ENCODE assay signal across 8 mouse cellular contexts in genomic region chr10:29532821-29533715, GRCm38 (mm10). TPM values are rescaled to one million over a fixed set of nuclear protein-coding genes. Genes with fewer than 3 reads are reported as not detected.
A peak's percentile ranks its signal among the peaks of the same experiment; 100 is the strongest.
DNase-seq lines count a peak whose midpoint lies in the region; ATAC-seq and TF ChIP-seq lines count a peak whose summit lies in the region.

No protein-coding gene starts in this region.

- H3K27me3 ChIP-seq in embryonic facial prominence, embryonic 14.5 days (replicated peaks; ENCODE audit: control insufficient read depth, insufficient read depth, low read length), result peaks cover 17% of the 10 kb centered on the region; the same call in 1 of the 2 replicates
- H3K27me3 ChIP-seq in kidney, adult 2 months (replicated peaks; ENCODE audit: control insufficient read depth, insufficient read depth, low read length), result no peaks in the 10 kb centered on the region
- peaks cover 20% of the 10 kb centered on the region; the same call in 1 of the 2 replicates for H3K27me3 ChIP-seq in limb, embryonic 10.5 days (ENCODE audit: low read depth, poor library complexity, severe bottlenecking)
- peaks cover 39% of the 10 kb centered on the region for H3K27me3 ChIP-seq in midbrain, embryonic 12.5 days
- H3K27me3 ChIP-seq in small intestine, adult 2 months (ENCODE audit: control insufficient read depth, insufficient read depth, low read length), result peaks cover 31% of the 10 kb centered on the region

- H3K9ac ChIP-seq in embryonic facial prominence, embryonic 14.5 days (ENCODE audit: low read depth, low read length), result peak overlapping the region; percentile 75
- peak overlapping the region; percentile 48; the same call in 1 of the 2 replicates for H3K9ac ChIP-seq in midbrain, embryonic 12.5 days (replicated peaks)

- no peaks in the 10 kb centered on the region for H3K9me3 ChIP-seq in embryonic facial prominence, embryonic 14.5 days (ENCODE audit: control insufficient read depth, low read length)
- H3K9me3 ChIP-seq in limb, embryonic 10.5 days (replicated peaks), result no peaks in the 10 kb centered on the region
- H3K9me3 ChIP-seq in midbrain, embryonic 12.5 days, result no peaks in the 10 kb centered on the region

- TF ChIP-seq POLR2A in kidney, adult 2 months (IDR thresholded peaks at IDR 0.05; ENCODE audit: low read depth, low read length), result no peak
- no peak for TF ChIP-seq POLR2A in small intestine, adult 2 months (IDR thresholded peaks at IDR 0.05; ENCODE audit: low read depth, low read length)

- H3K27ac ChIP-seq in embryonic facial prominence, embryonic 14.5 days (replicated peaks; ENCODE audit: low read depth, low read length), result peak overlapping the region; percentile 65
- no peak overlapping the region for H3K27ac ChIP-seq in kidney, adult 2 months (ENCODE audit: insufficient read depth, low read depth, low read length)
- peak overlapping the region; percentile 85 for H3K27ac ChIP-seq in limb, embryonic 10.5 days
- H3K27ac ChIP-seq in midbrain, embryonic 12.5 days (replicated peaks), result no peak overlapping the region
- no peak overlapping the region for H3K27ac ChIP-seq in small intestine, adult 2 months (ENCODE audit: insufficient read depth, low read depth, low read length)

- no peaks in the 10 kb centered on the region for H3K36me3 ChIP-seq in embryonic facial prominence, embryonic 14.5 days (ENCODE audit: control insufficient read depth, insufficient read depth, low read length)
- H3K36me3 ChIP-seq in kidney, adult 2 months (ENCODE audit: control insufficient read depth, insufficient read depth, low read length), result no peaks in the 10 kb centered on the region
- no peaks in the 10 kb centered on the region for H3K36me3 ChIP-seq in limb, embryonic 10.5 days
- H3K36me3 ChIP-seq in midbrain, embryonic 12.5 days, result no peaks in the 10 kb centered on the region
- no peaks in the 10 kb centered on the region for H3K36me3 ChIP-seq in small intestine, adult 2 months (ENCODE audit: control insufficient read depth, insufficient read depth, low read length)

- peak overlapping the region; percentile 95 for H3K4me2 ChIP-seq in embryonic facial prominence, embryonic 14.5 days (ENCODE audit: low read depth, low read length)
- H3K4me2 ChIP-seq in midbrain, embryonic 12.5 days (replicated peaks), result peak overlapping the region; percentile 88

- H3K4me1 ChIP-seq in embryonic facial prominence, embryonic 14.5 days (ENCODE audit: control insufficient read depth, insufficient read depth, low read length), result peaks cover 6% of the 10 kb centered on the region; the same call in 1 of the 2 replicates
- H3K4me1 ChIP-seq in kidney, adult 2 months (ENCODE audit: control insufficient read depth, insufficient read depth, low read length), result no peaks in the 10 kb centered on the region
- H3K4me1 ChIP-seq in limb, embryonic 10.5 days, result peaks cover 36% of the 10 kb centered on the region
- H3K4me1 ChIP-seq in midbrain, embryonic 12.5 days, result peaks cover 20% of the 10 kb centered on the region
- H3K4me1 ChIP-seq in small intestine, adult 2 months (ENCODE audit: control insufficient read depth, insufficient read depth, insufficient read length, low read length), result no peaks in the 10 kb centered on the region

- no peak for ATAC-seq in CD4-positive, CD25-positive, alpha-beta regulatory T cell, adult 4 months
- ATAC-seq in embryonic facial prominence, embryonic 14.5 days (ENCODE audit: low read depth), result peak; percentile 74; the same call in 1 of the 2 replicates
- ATAC-seq in midbrain, embryonic 12.5 days (ENCODE audit: low FRiP score, low read depth), result peak; percentile 69

- WGBS in embryonic facial prominence, embryonic 14.5 days, result under 1% methylated on average over 30 of the region's 30 CpGs
- whole genome bisulfite sequencing in kidney, adult 2 months, result 1% methylated on average over 30 of the region's 30 CpGs
- 1% methylated on average over 30 of the region's 30 CpGs for WGBS in limb, embryonic 10.5 days
- WGBS in midbrain, embryonic 12.5 days, result 1% methylated on average over 30 of the region's 30 CpGs
- WGBS in small intestine, adult 2 months, result 4% methylated on average over 30 of the region's 30 CpGs

- H3K4me3 ChIP-seq in embryonic facial prominence, embryonic 14.5 days (ENCODE audit: low read depth, low read length), result peak overlapping the region; percentile 76
- 0 out of 2 replicates have a peak overlapping the region, but pooled peaks have one; percentile 12 for H3K4me3 ChIP-seq in kidney, adult 2 months (ENCODE audit: insufficient read depth, low read depth, low read length)
- H3K4me3 ChIP-seq in limb, embryonic 10.5 days, result peak overlapping the region; percentile 74
- peak overlapping the region; percentile 56 for H3K4me3 ChIP-seq in midbrain, embryonic 12.5 days
- H3K4me3 ChIP-seq in small intestine, adult 2 months (ENCODE audit: low read depth, low read length), result peak overlapping the region; percentile 58

- peak; percentile 61 for TF ChIP-seq CTCF in kidney, adult 2 months (conservative IDR thresholded peaks at IDR 0.05; ENCODE audit: insufficient read depth, insufficient read length, low read depth, low read length)
- TF ChIP-seq CTCF in small intestine, adult 2 months (IDR thresholded peaks at IDR 0.05; ENCODE audit: extremely low read depth, insufficient read length, insufficient replicate concordance, low read depth, low read length), result peak; percentile 29; the same call in 1 of the 2 replicates

- DNase-seq in CD4-positive, CD25-positive, alpha-beta regulatory T cell, adult 2 months (ENCODE audit: low read depth, low spot score), result peak; percentile 31
- peak; percentile 96 for DNase-seq in embryonic facial prominence, embryonic 14.5 days (ENCODE audit: low spot score)
- DNase-seq in heart, adult 9 months (ENCODE audit: low spot score in 2 of 2), result peak; percentile 15 to 45
- DNase-seq in kidney, adult 2 months, result peak; percentile 73
- DNase-seq in limb, embryonic 10.5 days (ENCODE audit: low spot score), result peak; percentile 88

RNA-seq across cellular contexts. Expression of gene Rspo3, which starts 2.6 kb away (rescaled TPM):
- polyA plus RNA-seq in CD4-positive, CD25-positive, alpha-beta regulatory T cell, adult 4 months (2017; shearing (Covaris generic)), result not detected
- 14.8 TPM in 2 replicates for polyA plus RNA-seq in embryonic facial prominence, embryonic 14.5 days (2014; fragmentation: Nextera tagmentation; extraction: Ambion mirVana)
- polyA plus RNA-seq in kidney, adult 2 months (2012; rRNA removed), result 0.43 and 0.59 TPM in 2 replicates
- 8.3 and 12.2 TPM in 2 replicates for polyA plus RNA-seq in limb, embryonic 10.5 days (2016; fragmentation: Nextera tagmentation; extraction: Ambion mirVana)
- polyA plus RNA-seq in midbrain, embryonic 12.5 days (2016; fragmentation: Nextera tagmentation; extraction: Ambion mirVana), result 7.0 and 27.4 TPM in 2 replicates
- 1.4 and 1.5 TPM in 2 replicates for polyA plus RNA-seq in small intestine, adult 2 months (2012; rRNA removed)

Comparison
In these comparisons a context has a peak if more than half of its experiments do, and no peak if none do; other contexts are left out.
1. DNase-seq: peak in every context shown above with its lines; median percentile 96 in embryonic facial prominence, embryonic 14.5 days; 88 in limb, embryonic 10.5 days; 73 in kidney, adult 2 months; 31 in CD4-positive, CD25-positive, alpha-beta regulatory T cell, adult 2 months; 30 in heart, adult 9 months.
2. H3K27ac ChIP-seq: peak in embryonic facial prominence, embryonic 14.5 days (single experiment) and limb, embryonic 10.5 days (single experiment); none in kidney, adult 2 months (single experiment), midbrain, embryonic 12.5 days (single experiment) and small intestine, adult 2 months (single experiment).
3. H3K4me3 ChIP-seq: peak in every context shown above with its lines; median percentile 76 in embryonic facial prominence, embryonic 14.5 days; 74 in limb, embryonic 10.5 days; 58 in small intestine, adult 2 months; 56 in midbrain, embryonic 12.5 days; 12 in kidney, adult 2 months.